Mouse (Mus musculus): ENCODE results near the gene Zfp219. TPM values are rescaled to one million over a fixed set of nuclear protein-coding genes. Genes with fewer than 3 reads are reported as not detected.
A peak's percentile ranks its signal among the peaks of the same experiment; 100 is the strongest.
"Not testable (repeated sequence)": the region's sequence is repeated elsewhere in the genome, so short reads cannot be mapped to it uniquely, and the experiment has no call there.

Gene Zfp219
- polyA plus RNA-seq, 1 experiment from 2014 or later, result 30.3 TPM

DNA sequence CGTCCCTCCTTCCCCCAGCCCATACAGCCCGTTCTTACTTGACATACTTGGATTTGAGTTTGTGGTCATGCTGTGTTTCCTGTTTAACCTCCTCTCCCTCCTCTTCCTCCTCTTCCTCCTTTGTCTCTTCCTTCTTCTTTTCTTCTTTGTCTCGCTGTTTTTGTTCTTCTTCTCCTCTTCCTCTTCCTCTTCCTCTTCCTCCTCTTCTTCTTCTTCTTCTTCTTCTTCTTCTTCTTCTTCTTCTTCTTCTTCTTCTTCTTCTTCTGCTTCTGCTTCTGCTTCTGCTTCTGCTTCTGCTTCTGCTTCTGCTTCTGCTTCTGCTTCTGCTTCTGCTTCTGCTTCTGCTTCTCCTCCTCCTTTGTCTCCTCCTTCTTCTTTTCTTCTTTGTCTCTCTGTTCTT is 21.8 kb upstream of the Zfp219 start, which contains the start of gene Olfr221:
Gene Olfr221 (minus strand): TSS at position 101 of the 400 bp plus-strand sequence.
- not testable (repeated sequence) for H3K27ac ChIP-seq (ENCODE audit: low read length); H3K4me3 ChIP-seq (ENCODE audit: low read depth, low read length); ATAC-seq; H3K9me3 ChIP-seq (replicated peaks; ENCODE audit: control insufficient read depth, low read length, poor library complexity, severe bottlenecking); H3K4me1 ChIP-seq (ENCODE audit: control insufficient read depth, insufficient read depth, low read length); H3K27me3 ChIP-seq (ENCODE audit: control insufficient read depth, insufficient read depth, low read depth, low read length); H3K9ac ChIP-seq (ENCODE audit: low read depth, low read length); H3K36me3 ChIP-seq (ENCODE audit: control insufficient read depth, insufficient read depth, low read length); H3K4me2 ChIP-seq (ENCODE audit: low read length)
- 66% methylated on average over 3 of the region's 3 CpGs for WGBS

DNA sequence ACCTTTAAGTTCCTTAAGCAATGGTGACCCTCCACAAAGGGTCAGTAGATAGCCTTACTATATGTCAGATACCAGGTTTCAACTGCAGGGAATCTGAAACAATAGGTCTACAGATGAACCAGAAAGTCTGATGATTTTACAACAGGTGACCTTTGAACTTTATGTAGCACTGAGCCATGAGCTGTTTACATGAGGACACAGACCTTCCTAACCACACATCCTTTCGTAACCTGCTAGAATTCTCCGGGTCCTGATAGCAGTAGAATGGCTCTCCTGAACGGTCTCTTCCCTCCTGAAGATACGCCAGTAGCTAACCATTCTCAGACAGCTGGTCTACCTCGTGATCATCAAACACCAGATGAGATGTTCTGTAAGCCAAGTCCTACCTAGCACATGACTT is 18.8 kb upstream of the Zfp219 start:
- H3K4me1 ChIP-seq (ENCODE audit: control insufficient read depth, insufficient read depth, low read length), result no peaks in the 10 kb centered on the region
- no peak overlapping the region for H3K4me3 ChIP-seq (ENCODE audit: low read depth, low read length)
- H3K9ac ChIP-seq (ENCODE audit: low read depth, low read length), result no peak overlapping the region
- H3K9me3 ChIP-seq (replicated peaks; ENCODE audit: control insufficient read depth, low read length, poor library complexity, severe bottlenecking), result no peaks in the 10 kb centered on the region
- no peak for ATAC-seq
- H3K27me3 ChIP-seq (ENCODE audit: control insufficient read depth, insufficient read depth, low read depth, low read length), result no peaks in the 10 kb centered on the region
- H3K4me2 ChIP-seq (ENCODE audit: low read length), result no peak overlapping the region
- no peak overlapping the region for H3K27ac ChIP-seq (ENCODE audit: low read length)
- WGBS, result 90% methylated on average over 5 of the region's 5 CpGs
- H3K36me3 ChIP-seq (ENCODE audit: control insufficient read depth, insufficient read depth, low read length), result no peaks in the 10 kb centered on the region

DNA sequence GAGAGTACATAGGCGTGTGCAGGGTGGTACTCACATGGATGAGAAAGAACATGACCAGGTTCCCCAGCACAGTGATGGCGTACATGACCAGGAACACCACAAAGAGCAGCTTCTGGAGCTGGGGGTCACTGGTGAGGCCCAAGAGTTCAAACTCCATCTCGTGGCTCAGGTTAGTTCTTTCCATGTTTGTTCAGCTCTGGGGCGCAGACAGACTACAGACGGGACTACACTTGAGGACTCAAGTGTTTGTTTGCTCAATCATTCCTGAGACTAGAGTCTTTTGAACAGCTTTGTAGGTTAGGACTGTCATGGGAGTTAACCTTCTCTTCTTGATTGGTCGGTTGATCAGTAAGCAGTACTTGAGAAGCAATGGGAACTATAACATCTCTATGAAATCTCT is 15.4 kb upstream of the Zfp219 start:
- ATAC-seq, result no peak
- no peaks in the 10 kb centered on the region for H3K27me3 ChIP-seq (ENCODE audit: control insufficient read depth, insufficient read depth, low read depth, low read length)
- H3K27ac ChIP-seq (ENCODE audit: low read length), result no peak overlapping the region
- H3K9me3 ChIP-seq (replicated peaks; ENCODE audit: control insufficient read depth, low read length, poor library complexity, severe bottlenecking), result no peaks in the 10 kb centered on the region
- no peaks in the 10 kb centered on the region for H3K4me1 ChIP-seq (ENCODE audit: control insufficient read depth, insufficient read depth, low read length)
- no peak overlapping the region for H3K4me2 ChIP-seq (ENCODE audit: low read length)
- WGBS, result 92% methylated on average over 6 of the region's 6 CpGs
- H3K36me3 ChIP-seq (ENCODE audit: control insufficient read depth, insufficient read depth, low read length), result no peaks in the 10 kb centered on the region
- no peak overlapping the region for H3K4me3 ChIP-seq (ENCODE audit: low read depth, low read length)
- H3K9ac ChIP-seq (ENCODE audit: low read depth, low read length), result no peak overlapping the region

DNA sequence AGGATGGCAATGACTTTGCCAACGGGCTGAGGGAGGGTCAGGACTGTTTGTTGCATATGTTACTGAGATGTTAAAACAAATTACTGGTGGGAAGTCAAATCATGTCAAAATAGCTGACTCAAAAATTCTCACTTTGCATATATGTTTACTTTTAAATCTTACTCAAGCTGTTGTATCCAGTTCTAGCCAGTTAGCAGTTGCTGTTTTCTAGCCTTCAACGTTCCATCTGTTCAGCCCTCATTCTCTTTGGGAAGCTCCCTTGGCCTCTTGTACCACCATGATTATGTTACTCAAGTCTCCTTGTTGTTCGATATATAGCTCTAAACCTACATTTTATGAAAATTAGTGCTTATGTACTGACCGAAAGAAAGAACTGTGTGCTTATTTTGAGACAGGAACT is 5.8 kb upstream of the Zfp219 start:
- ATAC-seq, result no peak
- no peak overlapping the region for H3K9ac ChIP-seq (ENCODE audit: low read depth, low read length)
- no peak overlapping the region for H3K27ac ChIP-seq (ENCODE audit: low read length)
- H3K4me2 ChIP-seq (ENCODE audit: low read length), result no peak overlapping the region
- peaks cover 14% of the 10 kb centered on the region for H3K4me1 ChIP-seq (ENCODE audit: control insufficient read depth, insufficient read depth, low read length)
- H3K4me3 ChIP-seq (ENCODE audit: low read depth, low read length), result no peak overlapping the region
- 92% methylated on average over 4 of the region's 4 CpGs for whole genome bisulfite sequencing
- no peaks in the 10 kb centered on the region for H3K9me3 ChIP-seq (replicated peaks; ENCODE audit: control insufficient read depth, low read length, poor library complexity, severe bottlenecking)
- no peaks in the 10 kb centered on the region for H3K36me3 ChIP-seq (ENCODE audit: control insufficient read depth, insufficient read depth, low read length)
- no peaks in the 10 kb centered on the region for H3K27me3 ChIP-seq (ENCODE audit: control insufficient read depth, insufficient read depth, low read depth, low read length)

DNA sequence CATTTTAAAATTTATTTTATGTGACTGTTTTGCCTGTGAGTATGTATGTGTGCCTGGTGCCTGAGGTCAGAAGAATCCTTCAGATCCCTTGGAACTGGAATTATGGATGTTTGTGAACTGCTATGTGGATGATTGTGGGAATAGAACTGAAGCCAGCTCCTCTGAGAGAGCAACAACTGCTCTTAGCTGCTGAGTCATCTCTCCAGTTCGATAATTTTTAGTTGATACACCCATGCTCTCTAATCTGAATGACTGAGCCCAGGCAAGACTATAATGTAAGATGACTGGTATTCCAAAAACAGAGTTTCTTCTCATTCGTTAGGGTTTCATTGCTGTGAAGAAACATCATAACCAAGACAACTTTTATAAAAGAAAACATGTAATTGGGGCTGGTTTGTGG is 3.6 kb upstream of the Zfp219 start:
- no peaks in the 10 kb centered on the region for H3K9me3 ChIP-seq (replicated peaks; ENCODE audit: control insufficient read depth, low read length, poor library complexity, severe bottlenecking)
- H3K9ac ChIP-seq (ENCODE audit: low read depth, low read length), result no peak overlapping the region
- no peak overlapping the region for H3K4me3 ChIP-seq (ENCODE audit: low read depth, low read length)
- no peaks in the 10 kb centered on the region for H3K36me3 ChIP-seq (ENCODE audit: control insufficient read depth, insufficient read depth, low read length)
- H3K4me2 ChIP-seq (ENCODE audit: low read length), result no peak overlapping the region
- WGBS, result 90% methylated on average over 2 of the region's 2 CpGs
- ATAC-seq, result no peak
- H3K27ac ChIP-seq (ENCODE audit: low read length), result no peak overlapping the region
- H3K4me1 ChIP-seq (ENCODE audit: control insufficient read depth, insufficient read depth, low read length), result peaks cover 20% of the 10 kb centered on the region
- no peaks in the 10 kb centered on the region for H3K27me3 ChIP-seq (ENCODE audit: control insufficient read depth, insufficient read depth, low read depth, low read length)

DNA sequence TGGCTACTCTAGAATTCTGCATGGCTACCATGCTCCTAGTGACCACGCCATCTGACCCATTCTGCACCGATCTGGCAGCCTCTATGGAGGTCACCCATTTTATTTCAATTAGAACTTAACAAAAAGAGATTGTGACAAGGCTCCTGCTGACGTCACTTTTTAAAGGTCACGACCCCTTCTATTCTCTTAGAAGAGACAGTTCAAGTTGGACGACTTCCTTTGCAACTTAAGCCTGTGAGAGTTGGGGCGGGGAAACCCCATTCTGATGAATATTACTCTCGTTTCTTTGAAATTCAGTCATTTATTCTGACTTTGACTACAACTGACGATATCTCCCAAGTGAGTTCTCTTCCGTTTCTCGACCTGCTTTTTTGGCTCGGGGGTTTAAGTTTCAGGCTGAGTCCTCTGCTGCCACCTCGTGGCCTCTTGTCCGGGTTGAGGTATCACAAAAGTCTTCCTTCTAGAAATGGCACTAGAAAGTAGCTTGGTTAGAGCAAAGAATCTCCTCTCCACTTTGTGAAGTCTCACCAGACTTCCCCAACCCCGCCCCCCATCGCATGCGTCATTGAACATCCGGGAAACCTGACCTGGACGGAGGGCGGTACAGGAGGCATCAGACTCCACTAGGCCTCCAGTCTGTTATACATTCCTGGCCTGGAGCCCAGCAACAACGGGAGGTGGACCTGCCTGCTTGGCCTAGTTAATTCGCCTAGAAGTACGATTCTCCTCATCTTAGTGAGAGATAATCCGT is 2.4 kb upstream of the Zfp219 start:
- peaks cover 29% of the 10 kb centered on the region for H3K4me1 ChIP-seq (ENCODE audit: control insufficient read depth, insufficient read depth, low read length)
- peak overlapping the region; percentile 24 for H3K4me3 ChIP-seq (ENCODE audit: low read depth, low read length)
- peak overlapping the region; percentile 54 for H3K4me2 ChIP-seq (ENCODE audit: low read length)
- WGBS, result 3% methylated on average over 23 of the region's 23 CpGs
- H3K9ac ChIP-seq (ENCODE audit: low read depth, low read length), result peak overlapping the region; percentile 38
- H3K27ac ChIP-seq (ENCODE audit: low read length), result peak overlapping the region; percentile 74
- no peaks in the 10 kb centered on the region for H3K36me3 ChIP-seq (ENCODE audit: control insufficient read depth, insufficient read depth, low read length)
- H3K27me3 ChIP-seq (ENCODE audit: control insufficient read depth, insufficient read depth, low read depth, low read length), result no peaks in the 10 kb centered on the region
- ATAC-seq, result peak; percentile 8; the same call in 1 of the 2 replicates
- no peaks in the 10 kb centered on the region for H3K9me3 ChIP-seq (replicated peaks; ENCODE audit: control insufficient read depth, low read length, poor library complexity, severe bottlenecking)

DNA sequence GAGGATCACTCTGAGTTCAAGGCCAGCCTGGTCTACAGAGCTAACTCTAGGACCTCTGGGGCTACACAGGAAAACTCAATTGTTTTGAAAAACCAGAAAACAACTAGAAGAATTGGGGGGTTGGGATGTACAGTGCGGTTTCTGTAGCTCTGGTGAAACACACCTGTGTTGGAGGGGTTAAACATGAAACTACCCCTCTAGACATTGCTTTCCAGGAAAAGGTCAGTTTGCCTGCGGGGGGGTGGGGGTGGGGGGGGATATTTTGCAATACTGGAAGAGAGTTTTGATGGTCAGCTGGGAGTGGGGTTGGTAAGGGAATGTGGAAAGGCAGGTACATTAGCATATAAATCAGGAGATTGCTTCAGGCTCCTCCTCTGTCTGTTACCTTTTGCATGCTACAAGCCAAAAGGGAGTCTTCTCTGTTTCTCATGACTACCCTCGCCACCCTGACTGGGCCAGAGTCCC is 1.7 kb upstream of the Zfp219 start:
- Histone ChIP-seq H3K27ac (ENCODE audit: low read length) (no peak overlapping the region), H3K4me2 (ENCODE audit: low read length) (peak overlapping the region; percentile 54; the same call in 1 of the 2 replicates)

DNA sequence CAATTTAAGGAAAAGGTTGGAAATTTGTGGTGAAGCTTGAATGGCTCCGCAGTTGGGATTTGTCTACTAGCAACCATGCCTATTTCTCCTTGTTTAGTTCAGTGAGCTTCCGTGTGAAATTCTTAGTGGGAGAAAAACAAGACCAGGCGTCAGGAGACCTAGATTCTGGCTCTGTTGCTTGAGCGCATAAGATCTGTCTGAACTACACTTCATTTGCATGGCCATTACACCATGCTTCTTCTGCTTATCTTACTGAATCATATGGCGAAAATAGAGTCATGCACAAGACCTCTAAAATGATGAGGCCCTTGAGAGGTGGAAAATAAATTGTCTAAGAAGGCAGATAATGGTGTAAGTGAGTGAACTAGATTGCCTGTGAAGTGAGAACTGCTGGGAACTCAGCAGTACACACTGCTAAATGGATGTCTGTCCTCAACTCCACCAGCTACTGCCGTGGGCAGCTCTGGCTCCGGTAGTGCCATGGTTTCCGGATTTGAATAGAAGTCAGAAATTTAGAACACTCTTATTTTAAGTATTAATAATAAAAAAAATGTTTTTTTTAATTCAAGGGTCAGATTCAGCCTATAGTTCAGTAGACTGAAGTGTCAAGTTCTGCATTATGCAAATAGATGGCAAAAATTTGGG is 1.2 kb upstream of the Zfp219 start:
- no peak overlapping the region for H3K9ac ChIP-seq (ENCODE audit: low read depth, low read length)
- no peak for ATAC-seq
- no peak overlapping the region for H3K27ac ChIP-seq (ENCODE audit: low read length)
- 86% methylated on average over 8 of the region's 8 CpGs for WGBS
- peaks cover 29% of the 10 kb centered on the region for H3K4me1 ChIP-seq (ENCODE audit: control insufficient read depth, insufficient read depth, low read length)
- H3K36me3 ChIP-seq (ENCODE audit: control insufficient read depth, insufficient read depth, low read length), result no peaks in the 10 kb centered on the region
- no peak overlapping the region for H3K4me2 ChIP-seq (ENCODE audit: low read length)
- H3K9me3 ChIP-seq (replicated peaks; ENCODE audit: control insufficient read depth, low read length, poor library complexity, severe bottlenecking), result no peaks in the 10 kb centered on the region
- no peak overlapping the region for H3K4me3 ChIP-seq (ENCODE audit: low read depth, low read length)
- no peaks in the 10 kb centered on the region for H3K27me3 ChIP-seq (ENCODE audit: control insufficient read depth, insufficient read depth, low read depth, low read length)

More for the DNA sequence above, 1.7 kb upstream of the Zfp219 start:
- WGBS, result 67% methylated on average over 3 of the region's 3 CpGs
- Histone ChIP-seq H3K4me3 (ENCODE audit: low read depth, low read length) (no peak overlapping the region), H3K9ac (ENCODE audit: low read depth, low read length) (no peak overlapping the region), H3K9me3 (replicated peaks; ENCODE audit: control insufficient read depth, low read length, poor library complexity, severe bottlenecking) (no peaks in the 10 kb centered on the region), H3K27me3 (ENCODE audit: control insufficient read depth, insufficient read depth, low read depth, low read length) (no peaks in the 10 kb centered on the region), H3K4me1 (ENCODE audit: control insufficient read depth, insufficient read depth, low read length) (peaks cover 29% of the 10 kb centered on the region), H3K36me3 (ENCODE audit: control insufficient read depth, insufficient read depth, low read length) (no peaks in the 10 kb centered on the region)
- ATAC-seq, result no peak

DNA sequence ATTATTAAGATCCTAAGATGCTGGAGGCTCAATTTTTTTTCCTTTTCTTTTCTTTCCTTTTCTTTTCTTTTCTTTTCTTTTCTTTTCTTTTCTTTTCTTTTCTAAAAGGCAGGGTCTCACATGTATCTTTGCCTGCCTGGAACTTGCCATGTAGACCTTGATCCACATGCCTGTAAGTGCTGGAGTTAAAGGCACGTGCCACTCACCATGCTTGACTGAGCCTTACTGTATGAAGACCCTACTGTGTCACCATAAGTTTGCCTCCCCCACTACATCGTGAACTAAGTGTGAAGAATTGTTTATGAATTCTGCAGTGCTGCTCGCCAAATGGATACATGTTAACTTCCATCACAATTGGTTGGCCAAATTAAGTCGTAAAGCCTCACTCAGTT is 601 bp upstream of the Zfp219 start:
- no peak overlapping the region for H3K9ac ChIP-seq (ENCODE audit: low read depth, low read length)

More for the DNA sequence above, 601 bp upstream of the Zfp219 start:
- ATAC-seq, result no peak
- peak overlapping the region; percentile 99 for H3K27ac ChIP-seq (ENCODE audit: low read length)
- no peak overlapping the region for H3K4me3 ChIP-seq (ENCODE audit: low read depth, low read length)
- no peaks in the 10 kb centered on the region for H3K9me3 ChIP-seq (replicated peaks; ENCODE audit: control insufficient read depth, low read length, poor library complexity, severe bottlenecking)
- no peaks in the 10 kb centered on the region for H3K36me3 ChIP-seq (ENCODE audit: control insufficient read depth, insufficient read depth, low read length)
- H3K4me1 ChIP-seq (ENCODE audit: control insufficient read depth, insufficient read depth, low read length), result peaks cover 31% of the 10 kb centered on the region
- WGBS, result 58% methylated on average over 4 of the region's 4 CpGs
- no peaks in the 10 kb centered on the region for H3K27me3 ChIP-seq (ENCODE audit: control insufficient read depth, insufficient read depth, low read depth, low read length)
- H3K4me2 ChIP-seq (ENCODE audit: low read length), result peak overlapping the region; percentile 70

Data from midbrain, embryonic 16.5 days (tissue).